Mouse (Mus musculus) kidney, adult 2 months (tissue): Measurements from ENCODE around the gene Alox8.

Source experiments
- CTCF ChIP-seq: fragments of 200-500 bp; conservative IDR thresholded peaks from 2 replicates; pipeline ENCODE4 v1.5.1; 2011; ENCODE audit warnings: low read depth, mild to moderate bottlenecking, control low read depth, low read length, moderate library complexity, mixed read lengths; ENCODE audit not compliant: insufficient read depth, insufficient read length
- POLR2A ChIP-seq: fragments of 200-500 bp; IDR thresholded peaks from one replicate; pipeline ENCODE4 v1.6.1; 2011; ENCODE audit warnings: low read depth, low read length, control low read depth

DNA sequence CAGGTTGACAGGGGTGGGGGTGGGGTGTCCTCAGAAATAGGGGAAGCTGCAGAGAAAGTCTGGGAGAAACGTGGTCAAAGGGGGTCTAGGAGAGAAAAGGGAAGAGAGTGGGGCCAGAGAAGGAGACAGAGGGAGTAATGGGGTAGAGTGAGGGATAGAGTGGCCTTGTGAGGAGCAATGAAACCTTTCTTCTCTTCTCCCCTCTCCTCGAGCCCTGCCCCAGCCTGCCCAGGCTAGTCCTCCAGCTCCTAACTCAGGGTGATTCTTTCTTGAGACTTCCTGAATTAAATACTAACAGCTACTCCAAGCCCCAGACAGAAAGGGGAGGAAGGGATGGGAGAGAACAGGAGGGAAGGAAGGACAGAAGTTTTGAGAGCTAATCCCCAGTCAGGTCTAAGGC lies 21.0 kb upstream of the Alox8 start:
- TF ChIP-seq CTCF: no peak
- no peak for TF ChIP-seq POLR2A
